Mouse (Mus musculus): ENCODE data around the gene Mob3b.

The Mob3b gene

GRCm38 (mm10) chr4:35121060-35121459, 36.2 kb downstream of the Mob3b start:
- in situ Hi-C loops (cut with MboI; ENCODE audit: low pct_unique_long_range_greater_than_20kb in 1 of 2, low sequenced_read_pairs in 2 of 2, unreplicated experiment in 1 of 2): no loop called here

DNA sequence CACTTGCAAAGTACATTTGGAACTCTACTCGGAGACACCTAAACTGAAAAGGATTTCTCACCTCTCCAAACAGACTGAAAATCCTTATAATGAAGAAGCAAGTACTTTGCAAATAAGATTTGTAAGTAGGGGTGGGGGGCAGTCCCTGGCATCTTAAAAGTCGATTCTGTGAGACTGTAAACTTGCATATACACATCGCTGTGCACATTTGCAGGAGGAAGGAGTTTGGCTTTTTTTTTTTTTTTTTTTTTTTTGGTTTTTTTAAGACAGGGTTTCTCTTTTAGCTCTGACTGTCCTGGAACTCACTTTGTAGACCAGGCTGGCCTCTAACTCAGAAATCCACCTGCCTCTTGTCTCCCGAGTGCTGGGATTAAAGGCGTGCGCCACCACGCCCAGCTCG, 36.7 kb downstream of the Mob3b start:
- in situ Hi-C loops (cut with MboI; ENCODE audit: low pct_unique_long_range_greater_than_20kb in 1 of 2, low sequenced_read_pairs in 2 of 2, unreplicated experiment in 1 of 2): no loop called here

DNA sequence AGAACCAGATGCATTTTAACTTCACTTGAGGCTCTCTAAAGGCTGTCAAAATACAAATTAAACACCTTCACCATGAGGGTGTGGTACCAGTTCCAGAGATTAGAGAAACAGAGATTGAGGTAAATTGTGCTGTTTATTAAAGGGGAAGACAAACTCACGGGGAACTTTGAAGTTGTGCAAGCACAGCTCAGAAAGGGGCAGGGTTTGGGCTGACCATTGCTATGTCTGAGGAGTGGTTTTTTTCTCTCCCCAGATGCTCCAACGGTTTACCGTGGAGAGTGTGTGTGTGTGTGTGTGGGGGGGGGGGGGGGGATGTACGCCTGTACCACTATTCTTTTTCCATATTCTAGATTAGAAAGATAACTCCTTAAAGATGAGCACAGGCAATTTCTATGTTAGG, 37.1 kb downstream of the Mob3b start:
- in situ Hi-C loops (cut with MboI; ENCODE audit: low pct_unique_long_range_greater_than_20kb in 1 of 2, low sequenced_read_pairs in 2 of 2, unreplicated experiment in 1 of 2): no loop called here

DNA sequence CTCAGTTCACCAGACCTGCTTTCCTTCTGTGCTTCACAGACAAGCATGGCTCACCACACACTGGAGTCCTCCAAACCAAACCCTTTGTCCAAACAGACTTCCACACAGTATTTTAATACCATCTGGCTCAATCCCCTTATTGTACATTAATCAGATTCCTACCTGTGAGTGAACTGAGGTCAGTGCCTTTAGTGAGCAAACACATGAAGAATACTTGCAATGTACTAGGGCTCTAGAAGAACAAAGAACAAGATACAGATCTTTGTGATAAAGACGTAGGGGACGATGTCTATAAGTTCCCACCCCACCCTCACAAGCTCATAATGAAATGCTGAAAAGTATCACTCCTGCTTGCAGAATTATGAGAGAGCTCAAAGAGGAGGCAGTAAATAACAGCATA, 38.4 kb downstream of the Mob3b start:
- in situ Hi-C loops (cut with MboI; ENCODE audit: low pct_unique_long_range_greater_than_20kb in 1 of 2, low sequenced_read_pairs in 2 of 2, unreplicated experiment in 1 of 2): no loop called here

GRCm38 (mm10) chr4:35117144-35117543, 40.1 kb downstream of the Mob3b start:
- in situ Hi-C loops (cut with MboI; ENCODE audit: low pct_unique_long_range_greater_than_20kb in 1 of 2, low sequenced_read_pairs in 2 of 2, unreplicated experiment in 1 of 2): no loop called here

GRCm38 (mm10) chr4:35115933-35116332, 41.4 kb downstream of the Mob3b start:
- in situ Hi-C loops (cut with MboI; ENCODE audit: low pct_unique_long_range_greater_than_20kb in 1 of 2, low sequenced_read_pairs in 2 of 2, unreplicated experiment in 1 of 2): no loop called here

- in situ Hi-C loops (cut with MboI; ENCODE audit: low pct_unique_long_range_greater_than_20kb in 1 of 2, low sequenced_read_pairs in 2 of 2, unreplicated experiment in 1 of 2): no loop called here
Observed at GRCm38 (mm10) chr4:35114950-35115349, 42.3 kb downstream of the Mob3b start.

GRCm38 (mm10) chr4:35113516-35114248, 43.6 kb downstream of the Mob3b start:
- in situ Hi-C loops (cut with MboI; ENCODE audit: low pct_unique_long_range_greater_than_20kb in 1 of 2, low sequenced_read_pairs in 2 of 2, unreplicated experiment in 1 of 2): no loop called here

DNA sequence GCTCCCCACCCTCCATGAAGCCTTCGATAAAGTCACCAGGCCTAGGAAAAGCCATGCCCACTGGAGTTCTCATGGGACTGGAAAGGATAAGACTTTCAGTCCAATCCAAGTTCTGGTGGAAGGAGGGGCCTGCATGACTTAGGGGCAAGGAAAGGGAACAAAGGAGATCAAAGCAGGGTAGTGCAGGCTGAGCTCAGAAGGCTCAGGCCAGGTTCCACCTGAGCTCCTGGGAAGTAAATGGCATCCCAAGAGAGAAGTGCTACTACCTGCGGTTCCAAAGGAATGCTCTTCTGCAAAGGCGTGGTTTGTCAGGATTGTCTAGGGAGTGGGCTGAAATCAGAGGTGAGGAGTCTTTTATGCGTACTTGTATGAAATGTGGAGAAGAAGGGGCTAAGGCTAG, 44.8 kb downstream of the Mob3b start:
- in situ Hi-C loops (cut with MboI; ENCODE audit: low pct_unique_long_range_greater_than_20kb in 1 of 2, low sequenced_read_pairs in 2 of 2, unreplicated experiment in 1 of 2): no loop called here

- in situ Hi-C loops (cut with MboI; ENCODE audit: low pct_unique_long_range_greater_than_20kb in 1 of 2, low sequenced_read_pairs in 2 of 2, unreplicated experiment in 1 of 2): no loop called here
Observed at GRCm38 (mm10) chr4:35105115-35105773, 52.0 kb downstream of the Mob3b start.

- in situ Hi-C loops (cut with MboI; ENCODE audit: low pct_unique_long_range_greater_than_20kb in 1 of 2, low sequenced_read_pairs in 2 of 2, unreplicated experiment in 1 of 2): no loop called here
Observed at GRCm38 (mm10) chr4:35101201-35101600, 56.1 kb downstream of the Mob3b start.

- in situ Hi-C loops (cut with MboI; ENCODE audit: low pct_unique_long_range_greater_than_20kb in 1 of 2, low sequenced_read_pairs in 2 of 2, unreplicated experiment in 1 of 2): no loop called here
Observed at GRCm38 (mm10) chr4:35099865-35100780, 57.2 kb downstream of the Mob3b start.

GRCm38 (mm10) chr4:35099210-35099864, 57.9 kb downstream of the Mob3b start:
- in situ Hi-C loops (cut with MboI; ENCODE audit: low pct_unique_long_range_greater_than_20kb in 1 of 2, low sequenced_read_pairs in 2 of 2, unreplicated experiment in 1 of 2): no loop called here

DNA sequence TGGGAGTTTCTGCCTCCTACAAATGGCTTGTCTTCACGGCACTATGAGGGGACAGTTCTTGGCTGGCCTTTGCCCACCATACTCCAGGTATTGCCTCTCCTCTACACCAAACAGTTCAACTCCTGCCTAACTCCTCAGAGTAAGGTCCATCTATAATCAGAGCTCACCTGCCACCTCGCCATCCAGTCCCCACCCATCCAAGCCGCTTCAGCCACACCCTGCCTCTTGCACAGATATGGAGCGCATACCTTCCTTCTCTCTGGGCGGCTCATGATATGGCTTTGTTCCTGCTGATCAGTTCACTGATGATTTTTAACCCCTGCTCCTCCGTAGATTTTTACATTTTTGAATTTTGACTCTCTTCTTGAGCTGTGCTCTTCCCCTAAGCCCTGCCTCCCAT, 58.7 kb downstream of the Mob3b start:
- in situ Hi-C loops (cut with MboI; ENCODE audit: low pct_unique_long_range_greater_than_20kb in 1 of 2, low sequenced_read_pairs in 2 of 2, unreplicated experiment in 1 of 2): no loop called here

DNA sequence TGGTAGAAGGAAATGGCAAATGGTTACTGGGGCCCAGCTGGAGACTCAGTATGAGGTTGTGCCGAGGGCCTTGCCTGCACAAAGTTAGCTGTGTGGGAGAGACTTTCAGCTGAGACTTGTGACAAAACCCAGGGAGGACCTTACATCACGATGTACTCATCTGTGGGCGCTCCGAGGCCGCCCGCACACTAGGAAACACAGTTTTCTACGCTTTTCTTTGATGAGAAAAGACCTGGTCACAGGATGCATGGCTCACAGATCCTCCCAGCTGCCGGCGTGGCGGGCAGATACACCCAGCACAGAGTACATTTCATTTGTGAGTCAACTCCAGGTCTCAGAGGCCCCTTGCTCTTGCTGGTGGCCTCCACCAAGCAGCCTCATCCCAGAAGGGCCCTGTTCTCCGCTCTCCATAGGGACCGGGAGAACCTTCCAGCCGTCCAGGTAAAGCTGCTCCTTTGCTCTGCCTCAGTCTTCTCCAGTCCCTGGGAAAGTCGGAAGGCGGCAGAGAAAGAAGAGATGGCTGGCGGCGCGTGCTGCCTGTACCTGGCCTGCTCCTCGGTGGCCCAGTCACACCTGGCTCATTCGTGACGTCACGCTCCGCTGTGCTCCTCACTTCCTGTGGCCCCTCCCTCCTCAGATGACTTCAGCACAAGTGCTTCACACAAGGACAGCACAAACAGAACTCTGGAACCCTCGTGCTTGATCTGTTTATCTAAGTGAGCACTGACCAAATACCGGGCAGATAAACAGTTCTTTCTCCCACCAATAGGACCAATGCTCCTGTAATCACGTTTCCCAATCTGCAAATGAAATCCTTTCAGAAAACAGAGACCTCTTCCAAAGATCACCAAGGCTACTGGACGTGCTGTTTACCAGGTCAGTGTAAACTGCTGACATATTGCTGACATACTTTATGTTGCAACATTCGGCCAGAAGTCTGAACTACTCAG, 60.8 kb downstream of the Mob3b start:
- in situ Hi-C loops (cut with MboI; ENCODE audit: low pct_unique_long_range_greater_than_20kb in 1 of 2, low sequenced_read_pairs in 2 of 2, unreplicated experiment in 1 of 2): no loop called here

DNA sequence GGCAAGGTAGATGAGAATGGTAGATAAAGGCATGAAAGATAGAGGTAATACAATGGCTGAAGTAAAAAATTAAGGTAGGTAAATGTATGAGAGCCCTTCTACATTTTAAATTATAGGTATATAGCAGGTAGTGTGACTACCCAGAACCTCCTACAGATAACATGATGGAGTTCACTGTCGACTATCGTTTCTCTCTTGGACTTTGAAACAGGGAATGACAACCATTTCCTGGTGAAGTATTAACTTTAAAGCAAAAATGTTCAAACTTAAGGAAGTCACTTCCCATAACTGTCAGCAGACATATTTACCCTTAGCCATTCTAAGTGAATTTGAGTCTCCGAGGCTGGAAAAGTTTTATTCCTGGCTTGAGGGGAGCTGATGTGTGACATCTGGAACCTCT, 64.8 kb downstream of the Mob3b start:
- in situ Hi-C loops (cut with MboI; ENCODE audit: low pct_unique_long_range_greater_than_20kb in 1 of 2, low sequenced_read_pairs in 2 of 2, unreplicated experiment in 1 of 2): no loop called here

- in situ Hi-C loops (cut with MboI; ENCODE audit: low pct_unique_long_range_greater_than_20kb in 1 of 2, low sequenced_read_pairs in 2 of 2, unreplicated experiment in 1 of 2): no loop called here
Observed at GRCm38 (mm10) chr4:35091157-35091784, 66.0 kb downstream of the Mob3b start.
